Mouse (Mus musculus): ENCODE results near the gene Mfsd4b2. TPM values are rescaled to one million over a fixed set of nuclear protein-coding genes. Genes with fewer than 3 reads are reported as not detected.

The Mfsd4b2 gene
- total RNA-seq, 2 experiments from 2014 or later = not detected

DNA sequence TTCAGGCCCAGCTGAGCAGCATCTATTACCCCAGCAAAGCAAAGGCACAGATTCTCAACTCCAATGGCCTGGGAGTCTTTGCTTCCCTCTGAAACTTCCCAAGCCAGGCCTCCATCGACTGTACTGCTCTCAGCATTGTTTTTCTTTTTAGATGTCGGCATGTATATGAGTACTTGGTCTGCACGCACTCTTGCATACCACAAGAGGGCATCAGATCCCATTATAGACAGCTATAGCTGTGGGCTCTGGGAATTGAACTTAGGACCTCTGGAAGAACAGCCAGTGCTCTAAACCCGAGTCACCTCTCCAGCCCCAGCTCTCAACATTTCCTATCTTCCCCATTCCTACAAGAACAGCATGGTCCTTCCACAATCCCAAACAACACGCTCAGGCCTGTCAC, 30.2 kb downstream of the Mfsd4b2 start:
- no peak for ATAC-seq (replicated peaks; ENCODE audit: low FRiP score, poor library complexity, severe bottlenecking)

DNA sequence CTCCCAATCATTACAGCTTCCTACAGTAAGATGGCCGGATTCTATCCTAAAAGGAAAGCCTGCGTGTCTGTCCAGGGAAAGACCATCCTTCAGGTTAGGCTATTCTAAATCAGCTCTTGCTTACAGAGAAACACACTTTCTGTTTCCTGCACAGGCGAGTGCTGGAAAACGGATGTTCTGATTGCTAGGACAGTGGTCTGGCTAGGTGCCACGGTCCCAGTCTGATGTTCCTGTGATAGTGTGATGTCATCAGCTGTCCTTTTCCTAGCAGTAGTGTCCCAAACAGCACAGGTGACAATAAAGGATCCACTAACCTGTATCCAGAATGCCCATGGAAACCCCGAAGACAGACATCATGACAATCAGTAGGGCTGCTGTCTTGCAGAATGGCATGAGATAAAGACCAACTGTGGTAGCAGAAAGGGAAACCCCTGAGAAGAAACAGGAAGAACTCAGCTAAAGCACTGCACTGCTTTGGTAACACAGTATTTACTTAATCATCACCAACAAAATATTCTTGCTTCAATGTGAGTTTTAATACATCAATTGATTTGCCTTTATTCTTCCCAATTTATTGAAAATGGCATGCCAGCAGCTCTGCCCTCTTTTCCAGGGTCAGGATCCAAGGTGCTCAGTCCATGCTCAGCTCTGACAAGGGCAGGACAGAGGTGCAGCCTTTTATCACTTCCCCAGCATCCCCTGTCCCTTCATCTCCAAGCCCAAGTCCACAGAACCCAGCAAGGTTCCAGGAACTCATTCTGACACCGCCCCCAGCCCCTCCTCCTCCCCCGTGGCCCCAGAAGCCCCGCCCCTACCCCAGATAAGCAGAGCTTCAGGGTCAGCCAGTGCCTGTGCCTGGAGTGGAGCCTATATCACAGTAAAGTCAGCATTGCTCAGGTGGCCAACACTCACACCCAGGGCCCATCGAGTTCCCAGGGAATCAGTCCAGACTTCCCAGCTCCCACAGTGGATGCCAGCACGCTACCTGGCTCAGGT, 32.7 kb downstream of the Mfsd4b2 start:
- ATAC-seq (replicated peaks; ENCODE audit: low FRiP score, poor library complexity, severe bottlenecking) = no peak

DNA sequence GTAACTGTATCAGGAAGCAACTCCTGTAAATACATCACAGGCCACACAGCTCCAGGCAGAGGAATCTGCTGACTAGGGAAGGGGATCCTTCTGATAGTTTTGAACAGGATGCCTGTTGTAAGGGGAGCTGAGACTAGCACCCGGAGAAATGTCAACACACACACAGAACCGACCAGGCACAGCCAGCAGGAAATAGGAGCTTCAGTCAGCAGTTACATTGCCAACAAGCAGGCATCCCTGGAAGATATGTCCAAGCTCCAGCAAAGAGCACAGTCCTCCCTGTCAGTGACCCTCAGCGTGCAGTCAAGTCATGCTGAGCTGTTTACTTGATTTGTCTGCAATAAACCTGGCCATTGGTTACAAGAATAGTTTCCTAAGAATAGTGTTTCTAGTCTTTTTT, 38.1 kb downstream of the Mfsd4b2 start:
- no peak for ATAC-seq (replicated peaks; ENCODE audit: low FRiP score, poor library complexity, severe bottlenecking)

Other genes with a start within 250 kb of the Mfsd4b2 start
- 22.2 and 22.5 TPM in 2 replicates for gene Rev3l, start 194.8 kb downstream of the Mfsd4b2 start, total RNA-seq (2015; ENCODE audit: low replicate concordance)
- 19.7 and 23.4 TPM in 2 replicates for gene Rev3l, start 194.8 kb downstream of the Mfsd4b2 start, total RNA-seq (2017; ENCODE audit: low replicate concordance)
- gene Mfsd4b4, start 27.7 kb downstream of the Mfsd4b2 start, total RNA-seq (2015; ENCODE audit: low replicate concordance) = not detected in 2 replicates
- gene Mfsd4b4, start 27.7 kb downstream of the Mfsd4b2 start, total RNA-seq (2017; ENCODE audit: low replicate concordance) = 0.28 and 1.3 TPM in 2 replicates
- not detected in 2 replicates for gene Mfsd4b3, start 33.2 kb upstream of the Mfsd4b2 start, total RNA-seq (2015; ENCODE audit: low replicate concordance)
- 0.70 TPM in 1 of 2 replicates, not detected in the other for gene Mfsd4b3, start 33.2 kb upstream of the Mfsd4b2 start, total RNA-seq (2017; ENCODE audit: low replicate concordance)
- gene Mfsd4b5, start 59.7 kb upstream of the Mfsd4b2 start, total RNA-seq (2015; ENCODE audit: low replicate concordance) = not detected in 2 replicates
- 0.28 and 0.34 TPM in 2 replicates for gene Mfsd4b5, start 59.7 kb upstream of the Mfsd4b2 start, total RNA-seq (2017; ENCODE audit: low replicate concordance)
- gene Mfsd4b1, start 98.3 kb upstream of the Mfsd4b2 start, total RNA-seq (2015; ENCODE audit: low replicate concordance) = 1.5 TPM in 1 of 2 replicates, not detected in the other
- not detected in 2 replicates for gene Mfsd4b1, start 98.3 kb upstream of the Mfsd4b2 start, total RNA-seq (2017; ENCODE audit: low replicate concordance)
- gene Slc16a10, start 215.3 kb upstream of the Mfsd4b2 start, total RNA-seq (2015; ENCODE audit: low replicate concordance) = 440 and 459 TPM in 2 replicates
- 461 and 469 TPM in 2 replicates for gene Slc16a10, start 215.3 kb upstream of the Mfsd4b2 start, total RNA-seq (2017; ENCODE audit: low replicate concordance)